Mouse (Mus musculus): ENCODE measurements around the gene Tmem132b.

DNA sequence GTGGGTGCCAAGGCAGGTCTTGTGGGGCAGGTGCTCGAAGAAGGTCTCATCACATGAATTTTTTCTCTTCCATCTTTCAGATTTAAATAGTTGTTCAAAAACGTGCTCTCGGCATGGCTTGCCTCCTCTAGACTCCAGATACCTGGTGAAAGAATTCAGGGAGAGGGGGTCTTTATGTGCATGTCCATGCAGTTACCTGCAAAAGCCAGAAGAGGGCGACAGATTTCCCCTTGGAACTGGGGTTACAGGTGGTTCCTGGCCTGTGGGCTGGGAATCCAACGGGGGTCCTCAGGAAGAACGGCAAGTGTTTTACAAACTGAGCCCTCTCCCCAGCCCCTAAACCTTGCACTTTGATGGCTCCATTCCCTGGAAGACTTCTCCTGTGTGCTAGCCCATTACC lies 103.1 kb downstream of the Tmem132b start:
- 0 out of 2 replicates have a peak, but pooled peaks have one; percentile 15 for TF ChIP-seq CTCF (IDR thresholded peaks at IDR 0.05; ENCODE audit: low read depth)
- no peak for TF ChIP-seq EP300 (optimal IDR thresholded peaks at IDR 0.05)

All from stomach, postnatal 0 days (tissue).